Mouse (Mus musculus) neural tube, embryonic 14.5 days (tissue): ENCODE measurements around the gene 4930579F01Rik. TPM values are rescaled to one million over a fixed set of nuclear protein-coding genes. Genes with fewer than 3 reads are reported as not detected.

ENCODE experiments used
- ATAC-seq: fragments of 200-750 bp; cut with Nextera tagmentation; 2 replicates; pipeline ENCODE4 v1.8.0; 2017; ENCODE audit warnings: low read depth, mild to moderate bottlenecking, moderate TSS enrichment, moderate library complexity
- H3K27ac ChIP-seq: fragments of 300-500 bp; sonication (generic); 2 replicates; pipeline ENCODE4 v1.5.1; 2014; ENCODE audit warnings: low read depth, mild to moderate bottlenecking, control low read depth, low read length, moderate library complexity, mixed read lengths
- H3K27me3 ChIP-seq: fragments of 300-500 bp; sonication (generic); 2 replicates; pipeline ENCODE4 v1.6.1; 2014; ENCODE audit warnings: low read length; ENCODE audit not compliant: control insufficient read depth, insufficient read depth
- H3K36me3 ChIP-seq: fragments of 300-500 bp; sonication (generic); 2 replicates; pipeline ENCODE4 v1.6.1; 2014; ENCODE audit warnings: low read length, mixed read lengths; ENCODE audit not compliant: control insufficient read depth, insufficient read depth
- H3K4me1 ChIP-seq: fragments of 300-500 bp; sonication (generic); 2 replicates; pipeline ENCODE4 v1.6.1; 2014; ENCODE audit warnings: low read length; ENCODE audit not compliant: control insufficient read depth, insufficient read depth
- H3K4me2 ChIP-seq: fragments of 300-500 bp; sonication (generic); 2 replicates; pipeline ENCODE4 v1.6.1; 2014; ENCODE audit warnings: mild to moderate bottlenecking, low read depth, low read length, control low read depth
- H3K4me3 ChIP-seq: fragments of 300-500 bp; sonication (generic); 2 replicates; pipeline ENCODE4 v1.5.1; 2014; ENCODE audit warnings: low read depth, low read length, control low read depth, mixed read lengths
- H3K9ac ChIP-seq: fragments of 300-500 bp; sonication (generic); replicated peaks from 2 replicates; pipeline ENCODE4 v1.6.1; 2014; ENCODE audit warnings: low read depth, mild to moderate bottlenecking, control low read depth, low read length, mixed read lengths
- H3K9me3 ChIP-seq: fragments of 300-500 bp; sonication (generic); 2 replicates; pipeline ENCODE4 v1.6.1; 2016; ENCODE audit warnings: low read length; ENCODE audit not compliant: control insufficient read depth
- WGBS: fragments of 180-500 bp; shearing (Covaris S2); extraction: QIAGEN DNeasy Blood & Tissue Kit; methylation state at CpG from one replicate; pipeline ENCODE4 v1.1.7; 2014; 5-methylcytosine and 5-hydroxymethylcytosine counted together
- polyA plus RNA-seq: library from polyadenylated mRNA; unstranded; fragments of >200 nt; fragmentation: Nextera tagmentation; extraction: Ambion mirVana; gene quantifications from 2 replicates; pipeline ENCODE4 v1.2.1, GENCODE M21; 2014

The 4930579F01Rik gene
- polyA plus RNA-seq, 1 experiment from 2014 or later = not detected

DNA sequence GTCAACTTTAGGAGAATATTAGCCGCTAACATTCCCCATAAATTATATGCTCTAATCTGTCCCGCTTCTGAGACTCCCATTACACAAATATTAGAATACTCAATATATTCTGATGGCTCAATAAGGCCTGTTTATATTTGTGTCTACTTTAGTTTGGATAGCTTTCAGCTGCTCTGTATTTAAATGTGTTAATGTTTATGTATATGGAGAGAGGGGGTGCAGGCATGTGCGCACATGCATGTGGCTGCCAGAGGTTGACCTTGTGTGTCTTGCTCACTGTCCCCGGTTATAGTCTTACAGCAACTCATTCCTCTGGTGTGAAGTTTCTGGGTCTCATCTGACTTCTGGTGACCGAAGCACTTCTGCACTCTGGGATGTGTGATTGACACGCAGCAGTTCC lies 18.1 kb downstream of the 4930579F01Rik start:
- Histone ChIP-seq H3K27ac (no peak overlapping the region), H3K4me3 (no peak overlapping the region), H3K4me2 (no peak overlapping the region), H3K9ac (no peak overlapping the region), H3K36me3 (no peaks in the 10 kb centered on the region), H3K9me3 (no peaks in the 10 kb centered on the region), H3K4me1 (no peaks in the 10 kb centered on the region), H3K27me3 (no peaks in the 10 kb centered on the region)
- no peak for ATAC-seq
- 92% methylated on average over 6 of the region's 6 CpGs for WGBS

- ATAC-seq = no peak
- no peak overlapping the region for H3K27ac ChIP-seq
- 78% methylated on average over 10 of the region's 10 CpGs for WGBS
- H3K36me3 ChIP-seq = no peaks in the 10 kb centered on the region
- no peak overlapping the region for H3K9ac ChIP-seq
- no peak overlapping the region for H3K4me3 ChIP-seq
- H3K27me3 ChIP-seq = no peaks in the 10 kb centered on the region
- H3K4me2 ChIP-seq = no peak overlapping the region
- no peaks in the 10 kb centered on the region for H3K4me1 ChIP-seq
- H3K9me3 ChIP-seq = no peaks in the 10 kb centered on the region
These were observed 20.3 kb downstream of the 4930579F01Rik start for GRCm38 (mm10) chr3:138173291-138173690.

GRCm38 (mm10) chr3:138162553-138163183 lies 31.0 kb downstream of the 4930579F01Rik start:
- peak; percentile 24; the same call in 1 of the 2 replicates for ATAC-seq
- Histone ChIP-seq H3K9ac (no peak overlapping the region), H3K4me1 (no peaks in the 10 kb centered on the region), H3K4me2 (no peak overlapping the region), H3K27ac (no peak overlapping the region), H3K27me3 (no peaks in the 10 kb centered on the region), H3K36me3 (no peaks in the 10 kb centered on the region), H3K4me3 (no peak overlapping the region), H3K9me3 (no peaks in the 10 kb centered on the region)
- 59% methylated on average over 4 of the region's 4 CpGs for WGBS

- Histone ChIP-seq H3K36me3 (no peaks in the 10 kb centered on the region), H3K27ac (no peak overlapping the region), H3K27me3 (no peaks in the 10 kb centered on the region), H3K4me1 (no peaks in the 10 kb centered on the region), H3K4me2 (no peak overlapping the region), H3K9me3 (no peaks in the 10 kb centered on the region), H3K9ac (no peak overlapping the region), H3K4me3 (no peak overlapping the region)
- no peak for ATAC-seq
- WGBS = 91% methylated on average over 10 of the region's 10 CpGs
These were observed 32.0 kb downstream of the 4930579F01Rik start for GRCm38 (mm10) chr3:138161623-138162022.

DNA sequence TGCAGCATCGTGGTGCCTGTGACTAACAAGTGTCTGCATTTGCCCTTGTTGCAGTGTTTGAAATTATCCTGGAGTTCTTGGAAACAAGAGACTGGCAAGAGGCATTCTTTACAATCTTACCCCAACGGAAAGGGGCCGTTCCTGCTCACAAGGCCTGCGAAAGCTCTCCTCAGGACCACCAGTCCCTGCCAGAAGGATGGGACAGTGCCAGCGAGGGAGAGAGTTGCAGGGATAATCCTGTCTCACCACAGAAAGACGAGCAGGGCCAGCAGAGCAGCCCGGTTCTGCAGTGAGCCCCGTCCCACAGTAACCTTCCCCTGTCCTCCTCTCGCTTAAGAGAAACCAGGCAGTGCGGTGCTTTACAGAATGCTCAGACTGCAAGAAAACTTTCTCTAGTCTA lies 37.0 kb downstream of the 4930579F01Rik start:
- Histone ChIP-seq H3K4me1 (no peaks in the 10 kb centered on the region), H3K9ac (no peak overlapping the region), H3K9me3 (no peaks in the 10 kb centered on the region), H3K27me3 (no peaks in the 10 kb centered on the region), H3K36me3 (no peaks in the 10 kb centered on the region), H3K4me3 (no peak overlapping the region), H3K4me2 (no peak overlapping the region), H3K27ac (no peak overlapping the region)
- no peak for ATAC-seq
- 65% methylated on average over 10 of the region's 10 CpGs for WGBS

GRCm38 (mm10) chr3:138155062-138155461 lies 38.6 kb downstream of the 4930579F01Rik start:
- ATAC-seq = no peak

GRCm38 (mm10) chr3:138148811-138149210 lies 44.8 kb downstream of the 4930579F01Rik start:
- no peak overlapping the region for H3K9ac ChIP-seq
- H3K27me3 ChIP-seq = no peaks in the 10 kb centered on the region
- H3K9me3 ChIP-seq = no peaks in the 10 kb centered on the region
- H3K27ac ChIP-seq = no peak overlapping the region
- ATAC-seq = no peak
- H3K36me3 ChIP-seq = no peaks in the 10 kb centered on the region
- no peak overlapping the region for H3K4me3 ChIP-seq
- WGBS = 94% methylated on average over 2 of the region's 2 CpGs
- H3K4me2 ChIP-seq = no peak overlapping the region
- H3K4me1 ChIP-seq = no peaks in the 10 kb centered on the region

More at GRCm38 (mm10) chr3:138155062-138155461, 38.6 kb downstream of the 4930579F01Rik start:
- Histone ChIP-seq H3K27me3 (no peaks in the 10 kb centered on the region), H3K4me2 (no peak overlapping the region), H3K4me3 (no peak overlapping the region), H3K9me3 (no peaks in the 10 kb centered on the region), H3K27ac (no peak overlapping the region), H3K4me1 (no peaks in the 10 kb centered on the region), H3K9ac (no peak overlapping the region), H3K36me3 (no peaks in the 10 kb centered on the region)
- 94% methylated on average over 4 of the region's 4 CpGs for WGBS

GRCm38 (mm10) chr3:138144642-138145171 lies 48.9 kb downstream of the 4930579F01Rik start, which contains the start of gene Mttp:
Gene Mttp (minus strand): TSS chr3:138144968.
- no peaks in the 10 kb centered on the region for H3K27me3 ChIP-seq
- no peaks in the 10 kb centered on the region for H3K36me3 ChIP-seq
- peak within 1 kb of the TSS; percentile 55 for H3K4me3 ChIP-seq
- peak; percentile 19; the same call in 1 of the 2 replicates for ATAC-seq
- H3K27ac ChIP-seq = peak within 1 kb of the TSS; percentile 95
- peak within 1 kb of the TSS; percentile 74 for H3K9ac ChIP-seq
- peak within 1 kb of the TSS; percentile 66 for H3K4me2 ChIP-seq
- WGBS = 3% methylated on average over 8 of the region's 8 CpGs
- peaks cover 3% of the 10 kb centered on the region; the same call in 1 of the 2 replicates for H3K4me1 ChIP-seq
- no peaks in the 10 kb centered on the region for H3K9me3 ChIP-seq

- peak overlapping the region; percentile 95 for H3K27ac ChIP-seq
- peaks cover 3% of the 10 kb centered on the region; the same call in 1 of the 2 replicates for H3K4me1 ChIP-seq
- 0% methylated on average over 18 of the region's 18 CpGs for WGBS
- H3K27me3 ChIP-seq = no peaks in the 10 kb centered on the region
- no peaks in the 10 kb centered on the region for H3K9me3 ChIP-seq
- H3K4me3 ChIP-seq = peak overlapping the region; percentile 55
- no peak for ATAC-seq
- H3K4me2 ChIP-seq = peak overlapping the region; percentile 66
- H3K36me3 ChIP-seq = no peaks in the 10 kb centered on the region
- H3K9ac ChIP-seq = peak overlapping the region; percentile 74
These were observed 49.5 kb downstream of the 4930579F01Rik start for GRCm38 (mm10) chr3:138144060-138144641.
